In genomic region chr17:29342010-29342910, GRCm38 (mm10) we compare ENCODE assay signal across 8 mouse cellular contexts. TPM values are rescaled to one million over a fixed set of nuclear protein-coding genes. Genes with fewer than 3 reads are reported as not detected.
DNase-seq lines count a peak whose midpoint lies in the region; ATAC-seq lines count a peak whose summit lies in the region.

No protein-coding gene starts in this region.

- H3K9ac ChIP-seq in forebrain, embryonic 12.5 days: 0 out of 2 replicates have a peak overlapping the region, but pooled peaks have one; percentile 12
- no peak overlapping the region for H3K9ac ChIP-seq in limb, embryonic 15.5 days

- WGBS in forebrain, embryonic 12.5 days: 54% methylated on average over 13 of the region's 13 CpGs
- 37% methylated on average over 13 of the region's 13 CpGs for WGBS in limb, embryonic 15.5 days

- no peak overlapping the region for H3K4me3 ChIP-seq in forebrain, embryonic 12.5 days (replicated peaks)
- H3K4me3 ChIP-seq in limb, embryonic 15.5 days: no peak overlapping the region

- ATAC-seq in forebrain, embryonic 12.5 days (ENCODE audit: low FRiP score): 0 out of 2 replicates have a peak, but pooled peaks have one; percentile 21
- peak; percentile 40 for ATAC-seq in limb, embryonic 15.5 days (ENCODE audit: insufficient number of reproducible peaks, low FRiP score, low TSS enrichment, low read depth)

- peak overlapping the region; percentile 66 for H3K27ac ChIP-seq in forebrain, embryonic 12.5 days
- H3K27ac ChIP-seq in limb, embryonic 15.5 days: peak overlapping the region; percentile 86

- H3K36me3 ChIP-seq in forebrain, embryonic 12.5 days (replicated peaks): peaks cover 68% of the 10 kb centered on the region
- H3K36me3 ChIP-seq in limb, embryonic 15.5 days: peaks cover 58% of the 10 kb centered on the region

- no peak overlapping the region for H3K4me2 ChIP-seq in forebrain, embryonic 12.5 days
- 0 out of 2 replicates have a peak overlapping the region, but pooled peaks have one; percentile 32 for H3K4me2 ChIP-seq in limb, embryonic 15.5 days

- DNase-seq in cerebellum, postnatal 10 days: peak; percentile 25 to 35
- DNase-seq in cerebellum, adult 8-10 months: no peak
- peak; percentile 80 for DNase-seq in heart, postnatal 4 days
- peak; percentile 34 for DNase-seq in neural tube, embryonic 10.5 days (ENCODE audit: extremely low spot score, low spot score)
- no peak for DNase-seq in spleen, postnatal 14 days (ENCODE audit: low spot score in 2 of 2)
- DNase-seq in thymus, postnatal 36 days: no peak

- peaks cover 40% of the 10 kb centered on the region for H3K4me1 ChIP-seq in forebrain, embryonic 12.5 days
- H3K4me1 ChIP-seq in limb, embryonic 15.5 days: peaks cover 68% of the 10 kb centered on the region

- H3K9me3 ChIP-seq in forebrain, embryonic 12.5 days: no peaks in the 10 kb centered on the region
- no peaks in the 10 kb centered on the region for H3K9me3 ChIP-seq in limb, embryonic 15.5 days

- H3K27me3 ChIP-seq in forebrain, embryonic 12.5 days: no peaks in the 10 kb centered on the region
- H3K27me3 ChIP-seq in limb, embryonic 15.5 days: no peaks in the 10 kb centered on the region

RNA-seq across cellular contexts. Expression of gene Mtch1, which starts 5.5 kb away (rescaled TPM):
- polyA plus RNA-seq in forebrain, embryonic 12.5 days (2016; fragmentation: Nextera tagmentation; extraction: Ambion mirVana): 381 and 393 TPM in 2 replicates
- total RNA-seq in heart, postnatal 4 days (2021): 100 to 1,000 TPM; 358 to 374 TPM
- polyA plus RNA-seq in limb, embryonic 15.5 days (2015; fragmentation: Nextera tagmentation; extraction: Ambion mirVana): 267 and 334 TPM in 2 replicates

RNA-seq across cellular contexts. Expression of gene Fgd2, which starts 18.5 kb away (rescaled TPM):
- polyA plus RNA-seq in forebrain, embryonic 12.5 days (2016; fragmentation: Nextera tagmentation; extraction: Ambion mirVana): 3.4 and 3.7 TPM in 2 replicates
- 1 to 10 TPM; 2.1 to 2.8 TPM for total RNA-seq in heart, postnatal 4 days (2021)
- polyA plus RNA-seq in limb, embryonic 15.5 days (2015; fragmentation: Nextera tagmentation; extraction: Ambion mirVana): 8.5 and 9.7 TPM in 2 replicates

RNA-seq across cellular contexts. Expression of gene Pi16, which starts 24.8 kb away (rescaled TPM):
- polyA plus RNA-seq in forebrain, embryonic 12.5 days (2016; fragmentation: Nextera tagmentation; extraction: Ambion mirVana): 1.8 and 2.2 TPM in 2 replicates
- total RNA-seq in heart, postnatal 4 days (2021): 10 to 100 TPM in 1 of 2 experiments, 1 to 10 TPM in 1; 8.8 to 10.2 TPM
- polyA plus RNA-seq in limb, embryonic 15.5 days (2015; fragmentation: Nextera tagmentation; extraction: Ambion mirVana): 6.5 and 8.0 TPM in 2 replicates

Comparison
In these comparisons a context has a peak if more than half of its experiments do, and no peak if none do; other contexts are left out.
1. DNase-seq: peak in cerebellum, postnatal 10 days (2 of 2), heart, postnatal 4 days (single experiment) and neural tube, embryonic 10.5 days (single experiment); none in cerebellum, adult 8-10 months (single experiment), spleen, postnatal 14 days (0 of 2) and thymus, postnatal 36 days (0 of 2).